Mouse (Mus musculus) lung, embryonic 15.5 days (tissue): ENCODE results near the gene Ctc1. TPM values are rescaled to one million over a fixed set of nuclear protein-coding genes. Genes with fewer than 3 reads are reported as not detected.

Experiments used
- microRNA-seq: library from miRNA; unstranded; fragments of <30 nt; microRNA quantifications from one replicate; pipeline ENCODE4, GENCODE M21; 2016
- polyA plus RNA-seq: library from polyadenylated mRNA; unstranded; fragments of >200 nt; fragmentation: Nextera tagmentation; extraction: Ambion mirVana; gene quantifications from 2 replicates; pipeline ENCODE4 v1.2.1, GENCODE M21; 2015

Ctc1 gene
- polyA plus RNA-seq, 1 experiment from 2014 or later: 53.3 TPM

Small RNA genes lying within 50 kb of the gene (microRNA-seq; reads per million reads assigned to microRNA genes)
- gene Mir3062: 3.5 reads per million, percentile 16 among the genes with 10 or more reads in this experiment

Other genes with a start within 250 kb of the Ctc1 start
- gene Ndel1, start 144.1 kb upstream of the Ctc1 start, polyA plus RNA-seq: 72.8 and 77.1 TPM in 2 replicates
- 0.16 TPM in 2 replicates for gene Rnf222, start 127.4 kb upstream of the Ctc1 start, polyA plus RNA-seq
- 880 and 922 TPM in 2 replicates for gene Rpl26, start 114.3 kb upstream of the Ctc1 start, polyA plus RNA-seq
- not detected in 2 replicates for gene Odf4, start 88.8 kb upstream of the Ctc1 start, polyA plus RNA-seq
- 21.2 and 24.4 TPM in 2 replicates for gene Arhgef15, start 58.4 kb upstream of the Ctc1 start, polyA plus RNA-seq
- gene Slc25a35, start 47.8 kb upstream of the Ctc1 start, polyA plus RNA-seq: 2.8 and 3.1 TPM in 2 replicates
- gene Rangrf, start 40.7 kb upstream of the Ctc1 start, polyA plus RNA-seq: 46.2 and 46.6 TPM in 2 replicates
- 31.4 and 33.4 TPM in 2 replicates for gene Pfas, start 7.5 kb upstream of the Ctc1 start, polyA plus RNA-seq
- 207 and 211 TPM in 2 replicates for gene Aurkb, start 29.7 kb downstream of the Ctc1 start, polyA plus RNA-seq
- 9.1 and 10.3 TPM in 2 replicates for gene Borcs6, start 43.8 kb downstream of the Ctc1 start, polyA plus RNA-seq
- gene Tmem107, start 54.9 kb downstream of the Ctc1 start, polyA plus RNA-seq: 69.3 and 71.1 TPM in 2 replicates
- gene Vamp2, start 72.6 kb downstream of the Ctc1 start, polyA plus RNA-seq: 61.6 and 66.6 TPM in 2 replicates
- gene Per1, start 79.3 kb downstream of the Ctc1 start, polyA plus RNA-seq: 21.7 and 24.0 TPM in 2 replicates
- 0.52 and 0.60 TPM in 2 replicates for gene Hes7, start 104.5 kb downstream of the Ctc1 start, polyA plus RNA-seq
- 0.36 and 0.57 TPM in 2 replicates for gene 9130213A22Rik, start 106.7 kb downstream of the Ctc1 start, polyA plus RNA-seq
- gene Aloxe3, start 110.0 kb downstream of the Ctc1 start, polyA plus RNA-seq: 0.16 and 0.53 TPM in 2 replicates
- not detected in 2 replicates for gene Alox12b, start 141.1 kb downstream of the Ctc1 start, polyA plus RNA-seq
- gene Alox8, start 181.9 kb downstream of the Ctc1 start, polyA plus RNA-seq: 0.29 and 0.67 TPM in 2 replicates
- gene Gucy2e, start 221.1 kb downstream of the Ctc1 start, polyA plus RNA-seq: 0.07 and 0.08 TPM in 2 replicates